Mouse (Mus musculus): ENCODE measurements at regions not wholly inside any gene's neighbourhood (a gene's known extent, or its start where the extent isn't known, plus 50 kb on each side); places are given as distances from the start of the nearest gene placed in this dataset.

DNA sequence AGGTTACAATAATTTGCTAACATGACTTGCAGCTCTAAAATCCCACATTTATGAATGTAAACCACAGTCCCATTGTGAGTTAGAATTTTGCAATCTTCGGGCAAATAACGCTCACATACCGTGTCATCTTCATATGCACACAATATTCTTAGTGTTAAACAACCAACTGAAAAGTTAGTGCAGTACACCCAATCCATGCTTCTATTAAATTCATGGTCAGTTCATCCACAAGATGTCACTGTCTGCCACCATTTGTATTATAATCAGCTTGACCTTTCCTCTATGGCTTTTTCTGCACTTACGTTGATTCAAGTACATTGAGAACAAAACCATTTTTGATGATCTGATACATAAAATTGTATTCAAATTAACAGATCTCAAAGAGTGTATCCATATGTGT lies 1166.2 kb upstream of the Celf2 start:
- TF ChIP-seq CTCF (IDR thresholded peaks at IDR 0.05; ENCODE audit: borderline replicate concordance, control insufficient read depth, extremely low read depth, insufficient read depth, low read length, poor library complexity) (no peak), POLR2A (IDR thresholded peaks at IDR 0.05; ENCODE audit: control insufficient read depth, extremely low read depth, insufficient read depth, low read length, poor library complexity) (no peak)

All from thymus, adult 2 months (tissue).